Mouse (Mus musculus): ENCODE measurements around the gene Rtraf. TPM values are rescaled to one million over a fixed set of nuclear protein-coding genes. Genes with fewer than 3 reads are reported as not detected.
"Not testable (repeated sequence)": the region's sequence is repeated elsewhere in the genome, so short reads cannot be mapped to it uniquely, and the experiment has no call there.

Rtraf gene
- 13.4 and 15.5 TPM in 2 replicates for polyA plus RNA-seq (2012)

- Histone ChIP-seq H3K27me3 (ENCODE audit: control insufficient read depth) (peaks cover 10% of the 10 kb centered on the region), H3K4me1 (ENCODE audit: control insufficient read depth) (peaks cover 23% of the 10 kb centered on the region), H3K9me3 (ENCODE audit: control insufficient read depth, low read length) (peaks cover 3% of the 10 kb centered on the region; the same call in 1 of the 2 replicates), H3K36me3 (ENCODE audit: control insufficient read depth) (peaks cover 27% of the 10 kb centered on the region), H3K4me3 (replicated peaks) (peak within 1 kb of the TSS; percentile 91)
- TF ChIP-seq GATA1 (IDR thresholded peaks at IDR 0.05; ENCODE audit: low read length) (no peak), TAL1 (IDR thresholded peaks at IDR 0.05; ENCODE audit: low read length) (no peak)
Observed at GRCm38 (mm10) chr14:19823321-19824142, at the start of gene Rtraf. Gene Rtraf (minus strand): TSS chr14:19823824.

GRCm38 (mm10) chr14:19867286-19867935, 43.8 kb upstream of the Rtraf start:
- Histone ChIP-seq H3K27me3 (ENCODE audit: control insufficient read depth) (no peaks in the 10 kb centered on the region), H3K4me3 (replicated peaks) (no peak overlapping the region), H3K9me3 (ENCODE audit: control insufficient read depth, low read length) (no peaks in the 10 kb centered on the region), H3K4me1 (ENCODE audit: control insufficient read depth) (no peaks in the 10 kb centered on the region), H3K36me3 (ENCODE audit: control insufficient read depth) (no peaks in the 10 kb centered on the region)
- TF ChIP-seq TAL1 (IDR thresholded peaks at IDR 0.05; ENCODE audit: low read length) (no peak), GATA1 (IDR thresholded peaks at IDR 0.05; ENCODE audit: low read length) (no peak)

- H3K36me3 ChIP-seq (ENCODE audit: control insufficient read depth); H3K27me3 ChIP-seq (ENCODE audit: control insufficient read depth); H3K4me1 ChIP-seq (ENCODE audit: control insufficient read depth); H3K4me3 ChIP-seq (replicated peaks); H3K9me3 ChIP-seq (ENCODE audit: control insufficient read depth, low read length): not testable (repeated sequence)
Observed at GRCm38 (mm10) chr14:19865121-19865520, 41.5 kb upstream of the Rtraf start.

GRCm38 (mm10) chr14:19861311-19862080, 37.9 kb upstream of the Rtraf start:
- Histone ChIP-seq H3K9me3 (ENCODE audit: control insufficient read depth, low read length) (no peaks in the 10 kb centered on the region), H3K4me3 (replicated peaks) (no peak overlapping the region), H3K27me3 (ENCODE audit: control insufficient read depth) (no peaks in the 10 kb centered on the region), H3K4me1 (ENCODE audit: control insufficient read depth) (no peaks in the 10 kb centered on the region), H3K36me3 (ENCODE audit: control insufficient read depth) (no peaks in the 10 kb centered on the region)
- TF ChIP-seq TAL1 (IDR thresholded peaks at IDR 0.05; ENCODE audit: low read length): no peak
- TF ChIP-seq GATA1 (IDR thresholded peaks at IDR 0.05; ENCODE audit: low read length): no peak

- no peaks in the 10 kb centered on the region for H3K36me3 ChIP-seq (ENCODE audit: control insufficient read depth)
- no peak for TF ChIP-seq TAL1 (IDR thresholded peaks at IDR 0.05; ENCODE audit: low read length)
- TF ChIP-seq GATA1 (IDR thresholded peaks at IDR 0.05; ENCODE audit: low read length): no peak
- no peak overlapping the region for H3K4me3 ChIP-seq (replicated peaks)
- no peaks in the 10 kb centered on the region for H3K9me3 ChIP-seq (ENCODE audit: control insufficient read depth, low read length)
- H3K27me3 ChIP-seq (ENCODE audit: control insufficient read depth): no peaks in the 10 kb centered on the region
- no peaks in the 10 kb centered on the region for H3K4me1 ChIP-seq (ENCODE audit: control insufficient read depth)
Observed at GRCm38 (mm10) chr14:19860281-19860680, 36.7 kb upstream of the Rtraf start.

- Histone ChIP-seq H3K4me3 (replicated peaks) (no peak overlapping the region), H3K27me3 (ENCODE audit: control insufficient read depth) (no peaks in the 10 kb centered on the region), H3K4me1 (ENCODE audit: control insufficient read depth) (no peaks in the 10 kb centered on the region), H3K9me3 (ENCODE audit: control insufficient read depth, low read length) (no peaks in the 10 kb centered on the region), H3K36me3 (ENCODE audit: control insufficient read depth) (no peaks in the 10 kb centered on the region)
- no peak for TF ChIP-seq GATA1 (IDR thresholded peaks at IDR 0.05; ENCODE audit: low read length)
Observed at GRCm38 (mm10) chr14:19858808-19859776, 35.5 kb upstream of the Rtraf start.

- no peaks in the 10 kb centered on the region for H3K27me3 ChIP-seq (ENCODE audit: control insufficient read depth)
- TF ChIP-seq GATA1 (IDR thresholded peaks at IDR 0.05; ENCODE audit: low read length) (no peak), TAL1 (IDR thresholded peaks at IDR 0.05; ENCODE audit: low read length) (no peak)
- no peaks in the 10 kb centered on the region for H3K36me3 ChIP-seq (ENCODE audit: control insufficient read depth)
- H3K4me1 ChIP-seq (ENCODE audit: control insufficient read depth): no peaks in the 10 kb centered on the region
- H3K9me3 ChIP-seq (ENCODE audit: control insufficient read depth, low read length): no peaks in the 10 kb centered on the region
- no peak overlapping the region for H3K4me3 ChIP-seq (replicated peaks)
Observed at GRCm38 (mm10) chr14:19858279-19858678, 34.7 kb upstream of the Rtraf start.

- no peaks in the 10 kb centered on the region for H3K27me3 ChIP-seq (ENCODE audit: control insufficient read depth)
- no peaks in the 10 kb centered on the region for H3K9me3 ChIP-seq (ENCODE audit: control insufficient read depth, low read length)
- H3K4me1 ChIP-seq (ENCODE audit: control insufficient read depth): no peaks in the 10 kb centered on the region
- no peak overlapping the region for H3K4me3 ChIP-seq (replicated peaks)
- TF ChIP-seq TAL1 (IDR thresholded peaks at IDR 0.05; ENCODE audit: low read length): no peak
- no peak for TF ChIP-seq GATA1 (IDR thresholded peaks at IDR 0.05; ENCODE audit: low read length)
- H3K36me3 ChIP-seq (ENCODE audit: control insufficient read depth): no peaks in the 10 kb centered on the region
Observed at GRCm38 (mm10) chr14:19853471-19853870, 29.8 kb upstream of the Rtraf start.
